ENCODE assay signal across 7 mouse cellular contexts in genomic region chr4:148101801-148102527, GRCm38 (mm10). TPM values are rescaled to one million over a fixed set of nuclear protein-coding genes. Genes with fewer than 3 reads are reported as not detected.
DNase-seq lines count a peak whose midpoint lies in the region; ATAC-seq and TF ChIP-seq lines count a peak whose summit lies in the region.

No protein-coding gene starts in this region.

- H3K36me3 ChIP-seq in hindbrain, embryonic 15.5 days = no peaks in the 10 kb centered on the region

- ATAC-seq in hindbrain, embryonic 15.5 days (ENCODE audit: low FRiP score, low read depth) = peak; percentile 89

- H3K27me3 ChIP-seq in hindbrain, embryonic 15.5 days = no peaks in the 10 kb centered on the region

- peaks cover 10% of the 10 kb centered on the region for H3K4me1 ChIP-seq in hindbrain, embryonic 15.5 days (replicated peaks)

- H3K4me3 ChIP-seq in hindbrain, embryonic 15.5 days = 0 out of 2 replicates have a peak overlapping the region, but pooled peaks have one; percentile 3
- H3K4me3 ChIP-seq in left cerebral cortex, adult 2 months = peak overlapping the region; percentile 38

- 18% methylated on average over 29 of the region's 29 CpGs for WGBS in hindbrain, embryonic 15.5 days

- intact Hi-C loops in left cerebral cortex, adult 2 months (cut with DNase I) = no loop called here

- H3K27ac ChIP-seq in hindbrain, embryonic 15.5 days (replicated peaks) = peak overlapping the region; percentile 47
- H3K27ac ChIP-seq in left cerebral cortex, adult 2 months = no peak overlapping the region; the same call in 1 of the 2 replicates

- DNase-seq in adrenal gland, adult 18-20 months (ENCODE audit: low spot score in 2 of 2) = peak; percentile 57
- DNase-seq in cerebellum, postnatal 14 days = peak; percentile 83 to 85
- DNase-seq in frontal cortex, postnatal 36 days (ENCODE audit: low spot score in 2 of 2) = peak; percentile 58 to 74
- peak; percentile 71 to 77 for DNase-seq in left cerebral cortex, adult 2 months (ENCODE audit: extremely low spot score in 1 of 2, low spot score in 2 of 2)
- DNase-seq in lung, postnatal 36 days = peak; percentile 58
- DNase-seq in right cerebral cortex, adult 18-20 months = peak; percentile 69

- peak; percentile 74 for TF ChIP-seq CTCF in left cerebral cortex, adult 2 months (IDR thresholded peaks at IDR 0.05)

- H3K4me2 ChIP-seq in hindbrain, embryonic 15.5 days = peak overlapping the region; percentile 36

- no peaks in the 10 kb centered on the region for H3K9me3 ChIP-seq in hindbrain, embryonic 15.5 days

- H3K9ac ChIP-seq in hindbrain, embryonic 15.5 days = 0 out of 2 replicates have a peak overlapping the region, but pooled peaks have one; percentile 12

RNA-seq across cellular contexts. Expression of gene Agtrap, which starts 14.1 kb away (rescaled TPM):
- 10 to 100 TPM; 54.8 to 85.8 TPM for total RNA-seq in adrenal gland, adult 18-20 months (2021)
- 6.0 and 6.8 TPM in 2 replicates for polyA plus RNA-seq in hindbrain, embryonic 15.5 days (2015; fragmentation: Nextera tagmentation; extraction: Ambion mirVana)
- 10 to 100 TPM in 1 of 2 experiments, 1 to 10 TPM in 1; 6.6 to 10.2 TPM for total RNA-seq in left cerebral cortex, adult 2 months (2021)

RNA-seq across cellular contexts. Expression of gene Mad2l2, which starts 28.2 kb away (rescaled TPM):
- 10 to 100 TPM; 20.2 to 21.6 TPM for total RNA-seq in adrenal gland, adult 18-20 months (2021)
- 98.3 and 110 TPM in 2 replicates for polyA plus RNA-seq in hindbrain, embryonic 15.5 days (2015; fragmentation: Nextera tagmentation; extraction: Ambion mirVana)
- 10 to 100 TPM; 14.2 to 16.1 TPM for total RNA-seq in left cerebral cortex, adult 2 months (2021)

RNA-seq across cellular contexts. Expression of gene Draxin, which starts 28.5 kb away (rescaled TPM):
- total RNA-seq in adrenal gland, adult 18-20 months (2021) = under 1 TPM in 1 of 2 experiments, not detected in 1; 0.07 TPM
- 15.4 and 16.1 TPM in 2 replicates for polyA plus RNA-seq in hindbrain, embryonic 15.5 days (2015; fragmentation: Nextera tagmentation; extraction: Ambion mirVana)
- under 1 TPM; 0.20 to 0.30 TPM for total RNA-seq in left cerebral cortex, adult 2 months (2021)

RNA-seq across cellular contexts. Expression of gene Fbxo6, which starts 50.0 kb away (rescaled TPM):
- total RNA-seq in adrenal gland, adult 18-20 months (2021) = 10 to 100 TPM; 38.1 to 46.5 TPM
- 21.7 and 21.8 TPM in 2 replicates for polyA plus RNA-seq in hindbrain, embryonic 15.5 days (2015; fragmentation: Nextera tagmentation; extraction: Ambion mirVana)
- total RNA-seq in left cerebral cortex, adult 2 months (2021) = 10 to 100 TPM; 28.9 to 30.2 TPM

RNA-seq across cellular contexts. Expression of gene Fbxo44, which starts 58.3 kb away (rescaled TPM):
- total RNA-seq in adrenal gland, adult 18-20 months (2021) = 10 to 100 TPM; 14.1 to 21.4 TPM
- 93.3 and 96.0 TPM in 2 replicates for polyA plus RNA-seq in hindbrain, embryonic 15.5 days (2015; fragmentation: Nextera tagmentation; extraction: Ambion mirVana)
- total RNA-seq in left cerebral cortex, adult 2 months (2021) = 100 to 1,000 TPM; 140 to 156 TPM

Comparison
In these comparisons a context has a peak if more than half of its experiments do, and no peak if none do; other contexts are left out.
1. RNA of gene Agtrap, which starts 14.1 kb away (total RNA-seq): 54.8 to 85.8 TPM in adrenal gland, adult 18-20 months; 6.6 to 10.2 TPM in left cerebral cortex, adult 2 months; every median in the first group is over 4 times any median in the second.
2. Peak in every context shown above with its lines, with median percentiles within 50 percentile points of each other: DNase-seq.